Mouse (Mus musculus) liver, embryonic 13.5 days (tissue): ENCODE measurements around the gene Xpo5. TPM values are rescaled to one million over a fixed set of nuclear protein-coding genes. Genes with fewer than 3 reads are reported as not detected.

Source experiments
- ATAC-seq: fragments of 200-750 bp; cut with Nextera tagmentation; 2 replicates; pipeline ENCODE4 v1.8.0; 2017; ENCODE audit warnings: low read depth, mild to moderate bottlenecking, moderate number of reproducible peaks, moderate library complexity
- DNase-seq: peaks from one replicate; pipeline ENCODE4 v3.0.0; 2022
- H3K27ac ChIP-seq: fragments of 300-500 bp; sonication (generic); 2 replicates; pipeline ENCODE4 v1.5.1; 2015; ENCODE audit warnings: moderate library complexity, mild to moderate bottlenecking, inconsistent platforms
- H3K27me3 ChIP-seq: fragments of 300-500 bp; sonication (generic); 2 replicates; pipeline ENCODE4 v1.6.1; 2015; ENCODE audit warnings: mild to moderate bottlenecking, inconsistent platforms
- H3K36me3 ChIP-seq: fragments of 300-500 bp; sonication (generic); 2 replicates; pipeline ENCODE4 v1.6.1; 2015; ENCODE audit warnings: mild to moderate bottlenecking, inconsistent platforms
- H3K4me1 ChIP-seq: fragments of 300-500 bp; sonication (generic); replicated peaks from 2 replicates; pipeline ENCODE4 v1.6.1; 2015; ENCODE audit warnings: inconsistent platforms
- H3K4me2 ChIP-seq: fragments of 300-500 bp; sonication (generic); 2 replicates; pipeline ENCODE4 v1.6.1; 2015; ENCODE audit warnings: inconsistent platforms, mild to moderate bottlenecking, moderate library complexity
- H3K4me3 ChIP-seq: fragments of 300-500 bp; sonication (generic); replicated peaks from 2 replicates; pipeline ENCODE4 v1.5.1; 2015; ENCODE audit warnings: mild to moderate bottlenecking, inconsistent platforms
- H3K9ac ChIP-seq: fragments of 300-500 bp; sonication (generic); 2 replicates; pipeline ENCODE4 v1.6.1; 2015; ENCODE audit warnings: mild to moderate bottlenecking, inconsistent platforms
- H3K9me3 ChIP-seq: fragments of 300-500 bp; sonication (generic); replicated peaks from 2 replicates; pipeline ENCODE4 v1.6.1; 2016; ENCODE audit warnings: inconsistent platforms
- WGBS: fragments of 180-500 bp; shearing (Covaris S2); methylation state at CpG from one replicate; pipeline ENCODE4 v1.1.7; 2015; ENCODE audit not compliant: insufficient replicate concordance; 5-methylcytosine and 5-hydroxymethylcytosine counted together
- polyA plus RNA-seq: library from polyadenylated mRNA; unstranded; fragments of >200 nt; fragmentation: Nextera tagmentation; extraction: Ambion mirVana; gene quantifications from 2 replicates; pipeline ENCODE4 v1.2.1, GENCODE M21; 2015

Xpo5 gene
- polyA plus RNA-seq, 1 experiment from 2014 or later, result 19.0 TPM

GRCm38 (mm10) chr17:46242993-46243392 is 40.4 kb downstream of the Xpo5 start:
- no peak overlapping the region for H3K9ac ChIP-seq
- H3K4me3 ChIP-seq, result no peak overlapping the region
- ATAC-seq (no peak), DNase-seq (no peak)
- H3K4me2 ChIP-seq, result no peak overlapping the region
- H3K27me3 ChIP-seq, result no peaks in the 10 kb centered on the region
- no peak overlapping the region for H3K27ac ChIP-seq
- H3K4me1 ChIP-seq, result peaks cover 12% of the 10 kb centered on the region
- 71% methylated on average over 4 of the region's 4 CpGs for WGBS
- peaks cover 82% of the 10 kb centered on the region for H3K36me3 ChIP-seq
- H3K9me3 ChIP-seq, result no peaks in the 10 kb centered on the region

DNA sequence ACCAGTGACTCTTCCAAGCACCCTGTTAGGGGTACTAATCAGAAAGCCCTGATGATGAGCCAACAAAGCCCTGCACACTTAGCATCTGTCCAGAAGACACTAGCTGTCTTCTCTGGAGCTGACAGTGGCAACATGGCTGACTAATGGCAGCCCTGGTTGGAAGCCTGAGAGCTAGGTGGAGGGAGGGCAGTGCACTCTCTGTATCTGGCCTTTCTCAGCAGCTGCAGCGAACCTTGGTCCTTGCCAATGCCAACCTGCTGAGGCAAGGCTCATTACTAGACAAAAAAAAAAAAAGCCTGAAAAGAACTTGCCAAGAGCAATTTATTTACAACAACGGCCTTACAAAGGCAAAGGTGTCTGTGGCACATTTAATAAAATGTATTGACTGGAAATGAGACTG is 41.0 kb downstream of the Xpo5 start:
- H3K36me3 ChIP-seq, result peaks cover 76% of the 10 kb centered on the region
- H3K4me3 ChIP-seq, result no peak overlapping the region
- no peak for ATAC-seq
- no peak for DNase-seq
- no peaks in the 10 kb centered on the region for H3K27me3 ChIP-seq
- H3K9me3 ChIP-seq, result no peaks in the 10 kb centered on the region
- H3K9ac ChIP-seq, result no peak overlapping the region
- H3K4me1 ChIP-seq, result peaks cover 16% of the 10 kb centered on the region
- WGBS, result 64% methylated on average over 2 of the region's 2 CpGs
- no peak overlapping the region for H3K27ac ChIP-seq
- no peak overlapping the region for H3K4me2 ChIP-seq

DNA sequence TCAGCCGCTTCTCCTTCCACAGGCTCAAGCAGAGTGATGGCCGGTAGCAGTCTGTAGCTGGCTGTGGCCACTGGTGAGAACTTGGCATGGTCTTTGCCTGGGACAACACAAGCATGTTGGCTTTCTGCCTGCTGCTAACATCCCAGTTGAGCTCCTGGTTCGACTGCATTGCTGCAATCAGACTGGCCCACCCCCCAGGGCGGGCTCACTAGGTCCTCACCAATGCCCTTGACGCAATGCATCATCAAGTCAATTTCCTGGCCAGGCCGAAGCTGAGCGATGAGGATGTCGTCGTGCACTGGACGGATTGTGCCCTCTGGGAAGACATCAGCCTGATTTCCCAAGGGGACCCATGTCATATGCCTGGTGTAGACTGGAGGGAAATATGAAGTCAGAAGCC is 42.0 kb downstream of the Xpo5 start:
- Histone ChIP-seq H3K9me3 (no peaks in the 10 kb centered on the region), H3K4me3 (no peak overlapping the region), H3K36me3 (peaks cover 72% of the 10 kb centered on the region), H3K4me2 (no peak overlapping the region), H3K27ac (no peak overlapping the region), H3K4me1 (peaks cover 25% of the 10 kb centered on the region), H3K27me3 (no peaks in the 10 kb centered on the region), H3K9ac (no peak overlapping the region)
- 76% methylated on average over 10 of the region's 10 CpGs for WGBS
- ATAC-seq, result no peak
- no peak for DNase-seq

DNA sequence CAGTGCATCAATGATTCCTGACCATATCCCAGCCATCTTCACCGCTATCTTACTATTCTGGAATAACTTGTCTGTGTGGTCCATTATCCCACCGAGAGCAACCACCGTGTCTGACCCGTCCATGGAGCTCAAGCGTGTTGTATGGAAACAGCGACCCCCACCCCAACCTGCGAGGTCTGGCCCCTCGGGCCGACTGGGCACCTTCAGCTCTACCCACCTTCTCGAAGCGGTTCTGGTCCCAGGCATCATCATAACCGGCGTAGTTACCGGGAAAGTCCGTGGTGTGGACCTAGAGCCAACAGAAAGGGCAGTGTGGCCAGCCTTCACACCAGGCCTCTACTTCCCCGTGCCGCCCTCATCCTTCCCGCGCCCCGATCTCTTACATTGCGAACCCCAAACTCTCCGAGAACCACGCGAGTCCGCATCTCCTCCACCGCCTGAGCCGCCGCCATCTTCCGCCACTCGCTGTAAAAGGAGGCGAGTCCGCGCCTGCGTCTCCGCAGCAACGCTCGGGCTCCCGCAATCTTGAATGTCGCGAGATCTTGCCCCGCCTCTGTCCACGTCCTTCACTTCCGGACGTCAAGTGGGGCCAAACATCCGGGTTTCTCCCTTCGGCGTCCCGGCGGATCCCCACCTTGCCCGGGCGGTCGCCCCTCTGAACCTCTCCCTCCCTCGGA is 45.1 kb downstream of the Xpo5 start, which contains the start of the genes Polr1c and Yipf3:
Gene Polr1c (minus strand): TSS at position 543 of the 677 bp plus-strand sequence.
Gene Yipf3 (plus strand): TSS at position 569 of the 677 bp plus-strand sequence.
- under 1% methylated on average over 53 of the region's 53 CpGs for WGBS
- H3K36me3 ChIP-seq, result peaks cover 71% of the 10 kb centered on the region
- ATAC-seq, result peak; percentile 89

DNA sequence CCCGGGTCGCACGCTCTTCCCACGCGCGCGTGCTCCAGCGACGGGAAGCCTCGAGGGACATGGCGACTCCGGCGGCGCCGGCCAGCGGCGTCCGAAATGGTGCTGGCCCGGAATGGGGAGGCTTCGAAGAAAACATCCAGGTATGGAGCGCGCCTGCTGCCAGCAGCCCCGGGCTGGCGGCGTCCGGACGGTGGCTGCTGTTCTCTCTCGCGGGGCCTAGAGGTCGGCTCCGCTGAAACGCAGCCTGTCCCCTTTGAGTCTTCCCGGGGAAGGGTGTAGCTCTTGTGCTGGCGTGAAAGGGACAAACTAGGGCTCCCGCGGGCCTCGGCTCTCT is 45.6 kb downstream of the Xpo5 start:
- peaks cover 66% of the 10 kb centered on the region for H3K36me3 ChIP-seq
- peak overlapping the region; percentile 81 for H3K27ac ChIP-seq
- H3K27me3 ChIP-seq, result peaks cover 2% of the 10 kb centered on the region
- peaks cover 37% of the 10 kb centered on the region for H3K4me1 ChIP-seq
- H3K9ac ChIP-seq, result peak overlapping the region; percentile 95
- H3K4me3 ChIP-seq, result peak overlapping the region; percentile 92
- WGBS, result 1% methylated on average over 37 of the region's 37 CpGs
- DNase-seq (no peak), ATAC-seq (peak; percentile 63)
- peak overlapping the region; percentile 91 for H3K4me2 ChIP-seq
- no peaks in the 10 kb centered on the region for H3K9me3 ChIP-seq

More for the DNA sequence above, 45.1 kb downstream of the Xpo5 start, which contains the start of the genes Polr1c and Yipf3:
- peak within 1 kb of the TSS; percentile 91 for H3K4me2 ChIP-seq
- H3K9ac ChIP-seq, result peak within 1 kb of the TSS; percentile 95
- H3K9me3 ChIP-seq, result no peaks in the 10 kb centered on the region
- no peaks in the 10 kb centered on the region for H3K27me3 ChIP-seq
- peaks cover 31% of the 10 kb centered on the region for H3K4me1 ChIP-seq
- H3K4me3 ChIP-seq, result peak within 1 kb of the TSS; percentile 92
- DNase-seq, result peak; percentile 91
- H3K27ac ChIP-seq, result peak within 1 kb of the TSS; percentile 81

DNA sequence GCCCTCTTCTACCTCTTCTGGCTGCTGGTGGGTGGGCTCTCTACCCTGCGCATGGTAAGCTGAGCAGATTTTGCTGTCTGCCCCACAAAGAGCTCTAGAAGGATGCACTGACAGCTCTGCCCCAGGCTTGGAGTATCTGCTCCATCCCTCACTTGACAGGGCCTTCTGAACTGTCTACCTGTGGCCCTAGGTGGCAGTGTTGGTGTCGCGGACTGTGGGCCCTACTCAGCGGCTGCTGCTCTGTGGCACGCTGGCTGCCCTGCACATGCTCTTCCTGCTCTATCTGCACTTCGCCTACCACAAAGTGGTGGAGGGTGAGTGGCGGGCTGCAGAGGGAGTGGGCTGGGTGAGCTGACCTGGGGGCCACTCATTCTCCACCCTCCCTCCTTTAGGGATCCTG is 48.6 kb downstream of the Xpo5 start:
- no peak overlapping the region for H3K27ac ChIP-seq
- DNase-seq, result no peak
- peaks cover 51% of the 10 kb centered on the region for H3K4me1 ChIP-seq
- H3K4me2 ChIP-seq, result no peak overlapping the region
- H3K9ac ChIP-seq, result no peak overlapping the region
- WGBS, result 79% methylated on average over 7 of the region's 7 CpGs
- H3K36me3 ChIP-seq, result peaks cover 36% of the 10 kb centered on the region
- no peaks in the 10 kb centered on the region for H3K9me3 ChIP-seq
- H3K27me3 ChIP-seq, result peaks cover 32% of the 10 kb centered on the region
- no peak for ATAC-seq
- H3K4me3 ChIP-seq, result no peak overlapping the region

- Histone ChIP-seq H3K4me3 (peak overlapping the region; percentile 68), H3K4me2 (peak overlapping the region; percentile 97), H3K27me3 (peaks cover 41% of the 10 kb centered on the region), H3K36me3 (peaks cover 38% of the 10 kb centered on the region), H3K4me1 (peaks cover 39% of the 10 kb centered on the region), H3K27ac (no peak overlapping the region), H3K9ac (peak overlapping the region; percentile 63; the same call in 1 of the 2 replicates), H3K9me3 (no peaks in the 10 kb centered on the region)
- DNase-seq, result no peak
- no peak for ATAC-seq
- WGBS, result 27% methylated on average over 14 of the region's 14 CpGs
These were observed 50.2 kb downstream of the Xpo5 start for GRCm38 (mm10) chr17:46252571-46253451.

- Histone ChIP-seq H3K9me3 (no peaks in the 10 kb centered on the region), H3K27me3 (peaks cover 41% of the 10 kb centered on the region), H3K27ac (no peak within 1 kb of the TSS), H3K4me3 (peak within 1 kb of the TSS; percentile 68), H3K36me3 (peaks cover 46% of the 10 kb centered on the region), H3K4me1 (peaks cover 36% of the 10 kb centered on the region), H3K4me2 (peak within 1 kb of the TSS; percentile 97), H3K9ac (peak within 1 kb of the TSS; percentile 63)
- ATAC-seq, result peak; percentile 76
- DNase-seq, result peak; percentile 75
- WGBS, result 1% methylated on average over 42 of the region's 48 CpGs
These were observed 51.0 kb downstream of the Xpo5 start, which contains the start of gene Lrrc73 for GRCm38 (mm10) chr17:46253452-46254084. Lrrc73 (plus strand) TSS chr17:46253531.

DNA sequence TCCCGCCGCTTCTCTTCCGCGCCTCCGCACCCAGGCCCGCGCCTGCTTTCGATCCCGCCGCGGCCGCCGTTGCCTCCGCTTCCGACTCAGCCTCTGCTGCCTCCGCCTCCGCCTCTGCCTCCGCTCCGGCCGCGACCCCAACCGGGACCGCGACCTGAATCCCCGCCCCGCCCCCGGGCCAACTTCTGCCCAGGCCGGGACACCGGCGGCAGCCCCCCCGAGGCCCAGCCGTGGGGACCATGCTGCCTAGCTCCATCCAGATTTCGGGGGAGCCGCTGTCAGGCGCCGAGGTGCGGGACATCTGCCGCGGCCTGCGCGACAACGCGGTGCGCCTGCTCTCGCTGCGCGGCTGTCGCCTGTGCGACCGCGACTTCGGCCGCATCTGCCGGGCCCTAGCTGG is 51.5 kb downstream of the Xpo5 start:
- peaks cover 50% of the 10 kb centered on the region for H3K36me3 ChIP-seq
- ATAC-seq (peak; percentile 3; the same call in 1 of the 2 replicates), DNase-seq (no peak)
- H3K27ac ChIP-seq, result no peak overlapping the region
- under 1% methylated on average over 52 of the region's 54 CpGs for WGBS
- H3K9me3 ChIP-seq, result no peaks in the 10 kb centered on the region
- peaks cover 41% of the 10 kb centered on the region for H3K27me3 ChIP-seq
- peaks cover 31% of the 10 kb centered on the region for H3K4me1 ChIP-seq
- peak overlapping the region; percentile 68 for H3K4me3 ChIP-seq
- H3K4me2 ChIP-seq, result peak overlapping the region; percentile 97
- H3K9ac ChIP-seq, result peak overlapping the region; percentile 63

GRCm38 (mm10) chr17:46255147-46255546 is 52.6 kb downstream of the Xpo5 start:
- Histone ChIP-seq H3K27ac (no peak overlapping the region), H3K27me3 (peaks cover 41% of the 10 kb centered on the region), H3K4me2 (no peak overlapping the region), H3K36me3 (peaks cover 50% of the 10 kb centered on the region), H3K9me3 (no peaks in the 10 kb centered on the region), H3K9ac (no peak overlapping the region), H3K4me3 (no peak overlapping the region), H3K4me1 (peaks cover 21% of the 10 kb centered on the region)
- DNase-seq (no peak), ATAC-seq (no peak)
- 31% methylated on average over 6 of the region's 6 CpGs for WGBS
